Mouse (Mus musculus) stomach, postnatal 0 days (tissue): ENCODE results near the gene Fam3a.

ENCODE experiments used
- CTCF ChIP-seq: IDR thresholded peaks from 2 replicates; pipeline ENCODE4 v1.5.1; 2016; ENCODE audit warnings: antibody characterized with exemption, low read depth, mild to moderate bottlenecking, moderate library complexity
- EP300 ChIP-seq: optimal IDR thresholded peaks from 2 replicates; pipeline ENCODE3; 2016; ENCODE audit warnings: antibody characterized with exemption

DNA sequence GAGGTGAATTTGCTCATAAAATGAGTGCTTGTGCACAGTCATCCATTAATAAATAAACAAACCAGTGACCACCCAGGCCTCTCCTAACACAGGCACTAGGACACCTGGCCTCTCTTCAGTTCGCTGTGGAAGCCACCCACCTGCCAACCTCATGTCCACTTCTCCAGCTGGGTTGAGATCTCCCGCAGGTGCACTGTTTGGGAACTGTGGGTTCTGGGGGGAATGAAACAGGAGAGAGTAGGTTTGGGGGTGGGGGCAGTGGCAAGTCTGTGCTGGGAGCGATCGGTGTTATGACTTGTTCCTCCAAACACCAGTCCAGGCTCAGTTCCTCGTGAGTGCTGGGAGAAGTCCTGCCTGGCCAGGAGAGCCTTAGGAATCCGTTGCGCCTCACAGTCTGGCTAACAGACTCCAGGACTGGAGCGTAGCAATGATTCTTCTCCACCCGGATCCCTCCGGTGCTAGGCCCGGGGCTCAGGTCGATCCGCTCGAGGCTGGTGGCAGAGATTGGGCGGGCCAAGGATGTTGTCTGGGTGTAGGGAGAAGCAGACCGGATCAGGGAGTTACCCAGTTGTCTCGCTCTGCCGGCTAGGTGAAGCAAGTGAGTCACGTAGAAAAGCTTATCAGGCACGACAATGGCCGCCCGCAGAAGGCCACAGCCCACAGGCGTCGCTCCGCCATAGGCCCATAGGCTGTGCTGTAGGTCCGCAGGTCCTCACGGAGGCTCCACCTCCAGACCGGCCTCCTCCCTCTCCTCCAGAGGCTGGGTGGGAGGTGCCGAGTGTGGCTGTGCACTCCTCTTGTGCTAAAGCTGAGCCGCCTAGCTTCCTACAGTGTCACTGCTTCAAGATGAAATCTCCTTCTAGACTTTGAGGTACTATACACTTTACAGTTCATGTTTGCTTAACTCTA, at the start of gene Fam3a, which contains the start of gene Ikbkg:
- peak; percentile 76 for TF ChIP-seq CTCF
- TF ChIP-seq EP300: no peak
